Mouse (Mus musculus) olfactory bulb, adult 2 months (tissue): ENCODE results near the gene Dock2.

Experiments
- CTCF ChIP-seq: fragments of 200-500 bp; IDR thresholded peaks from 2 replicates; pipeline ENCODE4 v1.5.1; 2012; ENCODE audit warnings: low read depth, mild to moderate bottlenecking, low read length, moderate library complexity; ENCODE audit not compliant: insufficient read depth
- POLR2A ChIP-seq: fragments of 200-500 bp; IDR thresholded peaks from 2 replicates; pipeline ENCODE4 v1.6.1; 2012; ENCODE audit warnings: mild to moderate bottlenecking, low read depth, low read length, moderate library complexity; ENCODE audit not compliant: insufficient read depth

DNA sequence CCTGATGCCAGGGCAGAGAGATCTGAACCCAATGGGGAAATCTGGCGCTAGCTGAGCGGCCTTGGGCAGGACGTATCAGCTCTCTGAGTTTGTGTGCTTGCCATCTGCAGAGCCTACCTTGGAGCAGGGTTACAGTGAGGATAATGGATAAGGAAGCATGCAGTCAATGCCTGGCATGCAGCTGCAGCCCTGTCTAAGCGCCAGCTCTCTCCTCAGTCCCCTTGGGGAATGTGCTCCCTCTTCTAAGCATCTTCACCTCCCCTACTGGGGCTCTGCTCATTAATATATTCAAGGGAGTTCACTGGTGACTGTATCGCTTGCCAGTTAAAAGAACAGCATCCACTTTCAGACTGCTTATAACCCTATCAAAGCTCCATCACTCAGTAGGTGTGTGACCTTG lies 439.4 kb downstream of the Dock2 start:
- no peak for TF ChIP-seq CTCF
- no peak for TF ChIP-seq POLR2A
